Mouse (Mus musculus) neural tube, embryonic 11.5 days (tissue): ENCODE measurements around the gene Slc20a1. TPM values are rescaled to one million over a fixed set of nuclear protein-coding genes. Genes with fewer than 3 reads are reported as not detected.
A peak's percentile ranks its signal among the peaks of the same experiment; 100 is the strongest.

ENCODE experiments used
- ATAC-seq: fragments of 200-750 bp; cut with Nextera tagmentation; 2 replicates; pipeline ENCODE4 v1.8.0; 2017; ENCODE audit warnings: moderate number of reproducible peaks, mild to moderate bottlenecking, moderate TSS enrichment, moderate library complexity; ENCODE audit not compliant: insufficient read depth, low FRiP score, low TSS enrichment
- DNase-seq: peaks from one replicate; pipeline ENCODE4 v3.0.0-alpha.2; 2015; ENCODE audit warnings: low spot score
- H3K27ac ChIP-seq: fragments of 300-500 bp; sonication (generic); 2 replicates; pipeline ENCODE4 v1.5.1; 2014; ENCODE audit warnings: low read depth, mild to moderate bottlenecking, low read length
- H3K27me3 ChIP-seq: fragments of 300-500 bp; sonication (generic); 2 replicates; pipeline ENCODE4 v1.6.1; 2014; ENCODE audit warnings: mild to moderate bottlenecking, low read length, mixed read lengths; ENCODE audit not compliant: control insufficient read depth, insufficient read depth
- H3K36me3 ChIP-seq: fragments of 300-500 bp; sonication (generic); 2 replicates; pipeline ENCODE4 v1.6.1; 2014; ENCODE audit warnings: mild to moderate bottlenecking, low read length, moderate library complexity, mixed read lengths; ENCODE audit not compliant: control insufficient read depth, insufficient read depth
- H3K4me1 ChIP-seq: fragments of 300-500 bp; sonication (generic); 2 replicates; pipeline ENCODE4 v1.6.1; 2014; ENCODE audit warnings: low read length, mixed read lengths; ENCODE audit not compliant: control insufficient read depth, insufficient read depth
- H3K4me2 ChIP-seq: fragments of 300-500 bp; sonication (generic); 2 replicates; pipeline ENCODE4 v1.6.1; 2014; ENCODE audit warnings: low read depth, mild to moderate bottlenecking, moderate library complexity
- H3K4me3 ChIP-seq: fragments of 300-500 bp; sonication (generic); 2 replicates; pipeline ENCODE4 v1.5.1; 2014; ENCODE audit warnings: low read depth, low read length
- H3K9ac ChIP-seq: fragments of 300-500 bp; sonication (generic); 2 replicates; pipeline ENCODE4 v1.6.1; 2014; ENCODE audit warnings: mild to moderate bottlenecking, low read length
- H3K9me3 ChIP-seq: fragments of 300-500 bp; sonication (generic); 2 replicates; pipeline ENCODE4 v1.6.1; 2016; ENCODE audit warnings: low read length; ENCODE audit not compliant: control insufficient read depth
- WGBS: fragments of 180-500 bp; shearing (Covaris S2); extraction: QIAGEN DNeasy Blood & Tissue Kit; methylation state at CpG from one replicate; pipeline ENCODE4 v1.1.7; 2014; 5-methylcytosine and 5-hydroxymethylcytosine counted together
- polyA plus RNA-seq: library from polyadenylated mRNA; unstranded; fragments of >200 nt; fragmentation: Nextera tagmentation; extraction: Ambion mirVana; gene quantifications from 2 replicates; pipeline ENCODE4 v1.2.1, GENCODE M21; 2014

Slc20a1 gene
- polyA plus RNA-seq, 1 experiment from 2014 or later: 56.5 TPM

DNA sequence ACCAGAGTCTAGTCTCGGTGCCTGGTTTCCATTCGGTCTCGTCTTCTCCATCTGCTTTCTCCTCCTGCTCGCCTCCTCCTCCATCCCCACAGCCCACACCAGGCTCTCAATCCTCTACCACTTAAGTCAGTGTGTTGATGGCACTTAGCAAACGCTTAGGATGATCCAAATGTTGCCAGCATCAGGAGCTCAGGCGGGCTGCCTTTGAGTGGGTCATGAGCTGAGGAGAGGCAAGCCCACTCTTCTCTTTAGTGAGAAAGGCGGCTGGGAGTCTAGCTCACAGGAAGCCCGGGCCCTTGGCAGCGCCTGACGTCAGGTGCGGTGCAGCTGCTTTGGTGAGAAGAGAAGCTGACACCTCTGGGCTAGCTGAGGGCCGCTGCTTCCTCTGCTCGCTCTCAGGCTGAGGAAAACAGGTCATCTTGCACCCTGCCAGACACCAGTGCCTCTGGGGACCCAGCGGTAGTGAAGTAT lies 15.0 kb upstream of the Slc20a1 start:
- Histone ChIP-seq H3K27ac (no peak overlapping the region), H3K9me3 (no peaks in the 10 kb centered on the region), H3K4me1 (no peaks in the 10 kb centered on the region), H3K4me3 (no peak overlapping the region), H3K9ac (no peak overlapping the region), H3K4me2 (no peak overlapping the region), H3K27me3 (no peaks in the 10 kb centered on the region), H3K36me3 (no peaks in the 10 kb centered on the region)
- no peak for ATAC-seq
- DNase-seq: no peak
- WGBS: 66% methylated on average over 14 of the region's 14 CpGs

DNA sequence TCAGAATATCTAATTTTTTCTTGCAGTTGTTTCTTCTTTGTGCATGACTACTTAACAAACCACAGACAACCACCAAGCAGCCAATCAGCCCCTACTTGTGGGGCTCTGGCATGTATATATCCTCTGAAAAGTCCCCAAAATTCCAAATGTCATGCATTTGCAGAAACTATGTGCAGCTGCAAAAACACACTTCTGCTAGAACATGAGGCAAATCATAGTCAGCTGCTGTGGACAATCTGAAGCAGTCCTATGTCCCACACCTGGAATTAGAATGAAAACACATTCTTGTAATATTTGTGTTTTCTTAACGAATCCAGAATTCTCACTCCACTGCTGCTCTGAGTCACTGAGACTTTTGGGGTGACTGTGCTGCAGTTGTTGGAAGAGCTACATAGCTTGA lies 13.7 kb upstream of the Slc20a1 start:
- Histone ChIP-seq H3K36me3 (no peaks in the 10 kb centered on the region), H3K27me3 (no peaks in the 10 kb centered on the region), H3K4me1 (no peaks in the 10 kb centered on the region), H3K9me3 (no peaks in the 10 kb centered on the region), H3K9ac (no peak overlapping the region), H3K4me2 (no peak overlapping the region), H3K27ac (no peak overlapping the region), H3K4me3 (no peak overlapping the region)
- ATAC-seq: no peak
- 79% methylated on average over 1 of the region's 1 CpGs for WGBS
- DNase-seq: no peak

DNA sequence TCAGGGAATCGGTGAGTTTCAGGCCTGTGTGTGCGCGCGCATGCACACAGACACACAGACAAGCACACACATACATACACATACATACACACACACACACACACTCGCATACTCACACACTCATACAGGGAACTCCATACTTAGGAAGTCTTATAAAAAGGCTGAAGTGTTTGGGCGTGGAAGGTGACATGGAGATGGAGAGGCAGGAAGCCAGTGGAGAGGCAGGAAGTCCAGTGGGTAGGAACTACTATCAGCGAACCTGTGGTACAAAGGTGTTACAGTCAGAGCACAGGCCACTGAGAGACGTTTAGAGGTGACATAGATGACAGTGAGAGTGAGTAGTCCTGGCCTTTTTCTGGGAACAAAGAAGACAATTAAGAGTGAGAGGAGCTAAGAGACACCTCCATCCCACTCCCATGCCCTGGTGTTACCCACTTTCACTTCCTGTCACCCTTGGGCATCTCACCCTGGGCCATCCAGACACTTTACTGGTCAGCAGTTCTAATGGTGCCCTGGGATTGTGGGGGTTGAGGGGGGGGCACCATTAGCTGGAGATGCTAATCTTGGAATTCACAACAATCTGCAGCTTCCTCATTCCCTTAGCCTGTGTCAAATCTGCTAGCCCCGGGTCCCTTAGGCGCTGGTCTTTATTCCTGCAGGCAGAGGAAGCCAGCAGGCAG lies 12.8 kb upstream of the Slc20a1 start:
- DNase-seq: no peak
- H3K9ac ChIP-seq: no peak overlapping the region

DNA sequence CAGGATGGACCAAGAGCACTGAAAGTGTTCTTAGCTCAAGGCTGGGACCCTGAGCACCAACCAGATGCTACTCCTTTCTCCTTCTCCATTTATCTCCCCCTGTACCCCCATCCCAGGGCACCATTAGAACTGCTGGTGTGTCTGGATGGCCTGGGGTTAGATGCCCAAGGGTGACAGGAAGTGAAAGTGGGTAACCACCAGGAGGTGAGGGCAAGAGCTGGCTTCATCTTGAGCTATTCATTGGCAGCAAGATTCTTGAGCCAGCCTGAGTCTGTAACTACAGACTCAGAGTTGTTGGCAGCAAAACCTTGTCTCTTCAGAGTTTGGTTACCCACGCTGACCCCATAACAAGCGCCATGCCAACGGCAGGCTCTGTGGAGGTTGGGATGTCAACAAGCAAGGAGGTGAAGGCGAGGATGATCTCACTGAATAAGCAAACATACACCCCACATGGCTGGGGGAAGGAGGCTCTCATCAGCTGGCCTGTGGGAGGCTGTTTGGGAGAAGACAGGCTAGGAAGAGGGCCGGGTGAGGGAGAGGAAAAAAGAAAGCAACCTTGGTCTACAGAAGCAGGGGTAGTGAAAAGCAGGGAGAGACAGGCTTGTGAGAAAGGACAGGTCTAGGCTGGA lies 12.2 kb upstream of the Slc20a1 start:
- no peak for DNase-seq
- WGBS: 75% methylated on average over 5 of the region's 5 CpGs
- Histone ChIP-seq H3K36me3 (no peaks in the 10 kb centered on the region), H3K27ac (no peak overlapping the region), H3K9me3 (no peaks in the 10 kb centered on the region), H3K4me2 (no peak overlapping the region), H3K4me3 (no peak overlapping the region), H3K9ac (no peak overlapping the region), H3K4me1 (no peaks in the 10 kb centered on the region), H3K27me3 (no peaks in the 10 kb centered on the region)
- ATAC-seq: no peak

More for the DNA sequence above, 12.8 kb upstream of the Slc20a1 start:
- Histone ChIP-seq H3K27ac (no peak overlapping the region), H3K4me2 (no peak overlapping the region), H3K4me1 (no peaks in the 10 kb centered on the region), H3K4me3 (no peak overlapping the region), H3K36me3 (no peaks in the 10 kb centered on the region), H3K9me3 (no peaks in the 10 kb centered on the region), H3K27me3 (no peaks in the 10 kb centered on the region)
- ATAC-seq: no peak
- 84% methylated on average over 10 of the region's 10 CpGs for WGBS

DNA sequence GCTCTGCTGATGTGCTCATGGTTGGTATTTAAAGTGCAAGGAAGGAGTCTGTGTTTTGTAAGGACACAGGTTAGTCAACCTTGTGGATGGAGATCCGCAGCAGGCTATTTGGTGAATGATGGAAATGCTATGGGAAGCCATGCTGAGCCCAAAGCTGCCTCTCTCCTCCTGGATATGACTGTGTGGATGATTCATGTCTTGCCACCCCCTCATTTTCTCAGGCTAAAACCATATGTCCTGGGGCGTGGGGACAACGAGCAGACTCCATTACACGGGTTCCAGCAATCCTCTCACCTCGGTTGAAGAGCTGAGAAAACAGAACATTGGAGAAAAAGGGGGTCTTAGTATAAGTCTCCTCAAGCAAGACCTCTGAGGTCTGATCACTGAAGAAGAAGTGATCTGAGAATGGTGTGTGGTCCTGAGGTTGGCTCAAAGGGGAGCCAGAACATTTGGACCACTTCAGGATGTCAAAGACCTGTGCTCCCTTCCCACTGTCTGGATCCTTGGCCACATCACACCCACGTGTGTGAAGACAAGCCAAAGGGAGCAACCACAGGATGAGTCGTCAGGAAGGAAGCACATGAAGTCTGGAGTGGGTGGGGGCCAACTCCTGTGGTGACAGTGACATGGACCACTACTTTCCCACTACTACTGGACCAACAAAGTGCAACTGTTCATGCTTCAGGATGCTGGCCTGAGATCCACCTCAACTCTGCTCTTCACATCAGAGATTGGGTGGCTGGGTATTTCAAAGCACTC lies 6.0 kb upstream of the Slc20a1 start:
- H3K9me3 ChIP-seq: no peaks in the 10 kb centered on the region
- no peaks in the 10 kb centered on the region for H3K27me3 ChIP-seq
- no peak overlapping the region for H3K4me3 ChIP-seq
- DNase-seq (no peak), ATAC-seq (no peak)
- no peak overlapping the region for H3K27ac ChIP-seq
- 85% methylated on average over 7 of the region's 7 CpGs for WGBS
- no peak overlapping the region for H3K4me2 ChIP-seq
- no peak overlapping the region for H3K9ac ChIP-seq
- no peaks in the 10 kb centered on the region for H3K36me3 ChIP-seq
- H3K4me1 ChIP-seq: no peaks in the 10 kb centered on the region

DNA sequence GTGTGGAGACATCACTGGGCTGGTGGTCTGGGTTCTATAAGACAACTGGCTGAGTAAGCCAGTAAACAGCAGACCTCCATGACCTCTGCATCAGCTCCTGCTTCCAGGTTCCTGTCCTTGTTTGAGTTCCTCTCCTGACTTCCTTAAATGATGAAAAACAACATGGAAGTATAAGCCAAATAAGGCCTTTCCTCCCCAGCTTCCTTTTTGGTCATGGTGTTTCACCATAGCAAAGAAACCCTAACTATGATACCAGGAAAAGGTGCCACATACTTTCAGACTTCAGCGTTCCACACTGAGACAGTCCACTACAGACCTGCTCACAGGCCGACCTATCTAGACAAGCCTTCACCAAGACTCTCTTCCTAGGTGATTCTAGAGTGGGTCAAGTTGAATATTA lies 2.2 kb upstream of the Slc20a1 start:
- 98% methylated on average over 2 of the region's 2 CpGs for WGBS
- H3K9ac ChIP-seq: no peak overlapping the region
- H3K4me2 ChIP-seq: no peak overlapping the region
- no peaks in the 10 kb centered on the region for H3K9me3 ChIP-seq
- no peak for DNase-seq
- H3K4me3 ChIP-seq: no peak overlapping the region
- peaks cover 5% of the 10 kb centered on the region; the same call in 1 of the 2 replicates for H3K4me1 ChIP-seq
- no peaks in the 10 kb centered on the region for H3K27me3 ChIP-seq
- H3K36me3 ChIP-seq: peaks cover under 1% of the 10 kb centered on the region; the same call in 1 of the 2 replicates
- H3K27ac ChIP-seq: no peak overlapping the region
- no peak for ATAC-seq

DNA sequence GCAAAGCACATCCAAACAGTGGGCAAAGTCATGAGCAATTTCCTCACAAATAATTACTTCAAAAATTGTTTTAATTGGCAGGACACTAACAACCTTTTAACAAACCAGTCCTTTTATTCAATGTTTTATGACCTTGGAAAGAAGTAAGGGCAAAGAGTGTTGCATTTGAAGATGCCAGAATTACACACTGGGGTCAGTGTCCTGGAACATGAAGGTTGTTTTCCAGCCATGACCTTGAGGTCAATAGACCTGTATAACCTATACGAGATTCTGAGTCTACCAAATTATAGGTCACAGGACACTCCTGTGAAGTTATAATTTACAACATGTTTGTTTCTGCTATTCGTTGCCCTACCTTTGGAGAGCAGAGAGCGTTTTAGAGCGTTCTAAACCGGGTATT lies 1.4 kb upstream of the Slc20a1 start:
- no peak overlapping the region for H3K9ac ChIP-seq
- no peaks in the 10 kb centered on the region for H3K27me3 ChIP-seq

DNA sequence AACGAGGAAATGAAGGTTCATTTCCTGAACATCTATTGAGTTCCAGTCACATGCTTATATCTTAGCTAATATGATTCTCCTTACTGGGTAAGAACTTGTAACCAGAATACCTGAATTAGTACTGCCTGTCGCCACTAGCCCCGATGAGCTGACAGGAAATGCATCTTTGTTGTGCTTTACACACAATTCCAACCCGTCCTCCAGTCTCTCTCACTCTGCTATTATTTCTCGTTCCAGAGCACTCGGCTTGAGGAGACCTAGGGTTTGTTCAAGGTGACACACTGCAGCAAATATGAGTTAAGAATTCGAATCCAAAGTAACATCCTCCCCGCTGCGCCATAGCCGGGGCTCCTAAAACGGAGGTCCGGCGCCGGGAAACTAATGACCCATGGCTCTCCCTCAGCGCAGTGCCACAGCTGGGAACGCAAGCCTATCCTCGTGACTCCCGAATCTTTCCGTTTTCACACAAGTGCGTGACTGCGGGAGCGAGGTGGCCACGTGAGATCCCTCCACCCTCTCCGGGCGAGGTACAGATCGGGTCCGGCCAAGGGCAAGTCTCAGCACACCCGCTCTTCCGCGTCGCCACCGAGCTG lies 625 bp upstream of the Slc20a1 start:
- Histone ChIP-seq H3K4me2 (peak overlapping the region; percentile 86), H3K9ac (peak overlapping the region; percentile 72), H3K27me3 (no peaks in the 10 kb centered on the region), H3K27ac (peak overlapping the region; percentile 45; the same call in 1 of the 2 replicates), H3K9me3 (no peaks in the 10 kb centered on the region), H3K4me3 (peak overlapping the region; percentile 92), H3K36me3 (peaks cover 2% of the 10 kb centered on the region; the same call in 1 of the 2 replicates), H3K4me1 (peaks cover 5% of the 10 kb centered on the region; the same call in 1 of the 2 replicates)
- DNase-seq: no peak
- ATAC-seq: no peak; the same call in 1 of the 2 replicates
- WGBS: 1% methylated on average over 32 of the region's 32 CpGs

More for the DNA sequence above, 1.4 kb upstream of the Slc20a1 start:
- ATAC-seq (no peak), DNase-seq (no peak)
- peaks cover 2% of the 10 kb centered on the region; the same call in 1 of the 2 replicates for H3K36me3 ChIP-seq
- 62% methylated on average over 5 of the region's 5 CpGs for WGBS
- peaks cover 5% of the 10 kb centered on the region; the same call in 1 of the 2 replicates for H3K4me1 ChIP-seq
- H3K27ac ChIP-seq: no peak overlapping the region
- H3K4me3 ChIP-seq: no peak overlapping the region
- no peaks in the 10 kb centered on the region for H3K9me3 ChIP-seq
- H3K4me2 ChIP-seq: no peak overlapping the region; the same call in 1 of the 2 replicates
